Mouse (Mus musculus): ENCODE measurements around the gene Trmo.

DNA sequence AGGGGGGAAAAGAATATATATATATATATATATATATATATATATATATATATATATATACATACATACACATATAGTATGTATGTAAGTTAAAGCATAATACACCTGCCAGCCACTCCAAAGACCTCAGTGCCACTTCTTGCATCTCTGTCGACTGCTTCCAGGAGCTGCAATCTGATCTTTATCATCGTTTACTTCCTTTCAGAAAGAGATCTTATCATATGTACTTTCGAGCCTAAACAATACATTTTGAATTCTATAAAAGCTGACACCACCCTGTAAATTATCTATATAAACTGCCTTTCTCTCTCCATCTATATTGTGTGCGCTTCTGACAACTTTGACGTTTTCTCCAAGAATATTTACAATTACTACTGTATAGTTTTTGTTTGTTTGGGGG is 681 bp downstream of the Trmo start:
- TF ChIP-seq CTCF (IDR thresholded peaks at IDR 0.05; ENCODE audit: low read depth) (no peak), EP300 (IDR thresholded peaks at IDR 0.05; ENCODE audit: low read depth) (no peak)
